Mouse (Mus musculus) midbrain, embryonic 14.5 days (tissue): ENCODE results near the gene Ap1b1. TPM values are rescaled to one million over a fixed set of nuclear protein-coding genes. Genes with fewer than 3 reads are reported as not detected.

ENCODE experiments used
- ATAC-seq: fragments of 200-750 bp; cut with Nextera tagmentation; 2 replicates; pipeline ENCODE4 v1.8.0; 2017; ENCODE audit warnings: moderate number of reproducible peaks, moderate library complexity; ENCODE audit not compliant: low FRiP score, low TSS enrichment
- DNase-seq: peaks from one replicate; pipeline ENCODE4 v3.0.0-alpha.2; 2015
- H3K27ac ChIP-seq: fragments of 300-500 bp; sonication (generic); replicated peaks from 2 replicates; pipeline ENCODE4 v1.5.1; 2014; ENCODE audit warnings: mild to moderate bottlenecking, low read depth, low read length, moderate library complexity
- H3K27me3 ChIP-seq: fragments of 300-500 bp; sonication (generic); 2 replicates; pipeline ENCODE4 v1.6.1; 2014; ENCODE audit warnings: low read length, control low read depth, mixed read lengths; ENCODE audit not compliant: control insufficient read depth, insufficient read depth
- H3K36me3 ChIP-seq: fragments of 300-500 bp; sonication (generic); 2 replicates; pipeline ENCODE4 v1.6.1; 2014; ENCODE audit warnings: low read length, control low read depth; ENCODE audit not compliant: control insufficient read depth, insufficient read depth
- H3K4me1 ChIP-seq: fragments of 300-500 bp; sonication (generic); 2 replicates; pipeline ENCODE4 v1.6.1; 2014; ENCODE audit warnings: mild to moderate bottlenecking, antibody characterized with exemption, low read length, control low read depth; ENCODE audit not compliant: control insufficient read depth, insufficient read depth
- H3K4me2 ChIP-seq: fragments of 300-500 bp; sonication (generic); 2 replicates; pipeline ENCODE4 v1.6.1; 2014; ENCODE audit warnings: mild to moderate bottlenecking, low read length, moderate library complexity
- H3K4me3 ChIP-seq: fragments of 300-500 bp; sonication (generic); replicated peaks from 2 replicates; pipeline ENCODE4 v1.5.1; 2014; ENCODE audit warnings: low read depth, low read length
- H3K9ac ChIP-seq: fragments of 300-500 bp; sonication (generic); replicated peaks from 2 replicates; pipeline ENCODE4 v1.6.1; 2014; ENCODE audit warnings: mild to moderate bottlenecking, low read length, moderate library complexity
- H3K9me3 ChIP-seq: fragments of 300-500 bp; sonication (generic); 2 replicates; pipeline ENCODE4 v1.6.1; 2016; ENCODE audit warnings: low read length, control low read depth, mixed read lengths; ENCODE audit not compliant: control insufficient read depth
- WGBS: fragments of 180-500 bp; shearing (Covaris S2); extraction: QIAGEN DNeasy Blood & Tissue Kit; methylation state at CpG from one replicate; pipeline ENCODE4 v1.1.7; 2014; 5-methylcytosine and 5-hydroxymethylcytosine counted together
- polyA plus RNA-seq: library from polyadenylated mRNA; unstranded; fragments of >200 nt; fragmentation: Nextera tagmentation; extraction: Ambion mirVana; gene quantifications from 2 replicates; pipeline ENCODE4 v1.2.1, GENCODE M21; 2014

Gene Ap1b1
- polyA plus RNA-seq, 1 experiment from 2014 or later, result 96.5 TPM

GRCm38 (mm10) chr11:4963099-4963808 is 23.4 kb upstream of the Ap1b1 start:
- H3K27ac ChIP-seq, result no peak overlapping the region
- H3K9ac ChIP-seq, result no peak overlapping the region
- no peaks in the 10 kb centered on the region for H3K9me3 ChIP-seq
- H3K36me3 ChIP-seq, result no peaks in the 10 kb centered on the region
- no peak overlapping the region for H3K4me3 ChIP-seq
- H3K4me2 ChIP-seq, result no peak overlapping the region
- ATAC-seq (no peak), DNase-seq (no peak)
- no peaks in the 10 kb centered on the region for H3K27me3 ChIP-seq
- no peaks in the 10 kb centered on the region for H3K4me1 ChIP-seq
- 56% methylated on average over 6 of the region's 6 CpGs for WGBS

- no peaks in the 10 kb centered on the region for H3K27me3 ChIP-seq
- ATAC-seq (no peak), DNase-seq (no peak)
- H3K9me3 ChIP-seq, result no peaks in the 10 kb centered on the region
- no peak overlapping the region for H3K9ac ChIP-seq
- H3K4me1 ChIP-seq, result no peaks in the 10 kb centered on the region
- no peak overlapping the region for H3K4me3 ChIP-seq
- no peak overlapping the region for H3K4me2 ChIP-seq
- H3K36me3 ChIP-seq, result no peaks in the 10 kb centered on the region
- 41% methylated on average over 2 of the region's 2 CpGs for WGBS
- no peak overlapping the region for H3K27ac ChIP-seq
These were observed 20.3 kb upstream of the Ap1b1 start for GRCm38 (mm10) chr11:4966325-4966724.

- no peaks in the 10 kb centered on the region for H3K36me3 ChIP-seq
- ATAC-seq (no peak), DNase-seq (no peak)
- 62% methylated on average over 5 of the region's 5 CpGs for WGBS
- H3K27ac ChIP-seq, result no peak overlapping the region
- no peak overlapping the region for H3K4me2 ChIP-seq
- no peak overlapping the region for H3K4me3 ChIP-seq
- no peak overlapping the region for H3K9ac ChIP-seq
- H3K27me3 ChIP-seq, result no peaks in the 10 kb centered on the region
- no peaks in the 10 kb centered on the region for H3K4me1 ChIP-seq
- no peaks in the 10 kb centered on the region for H3K9me3 ChIP-seq
These were observed 19.7 kb upstream of the Ap1b1 start for GRCm38 (mm10) chr11:4966888-4967287.

GRCm38 (mm10) chr11:4967549-4967948 is 19.1 kb upstream of the Ap1b1 start:
- Histone ChIP-seq H3K4me2 (no peak overlapping the region), H3K9me3 (no peaks in the 10 kb centered on the region), H3K36me3 (no peaks in the 10 kb centered on the region), H3K9ac (no peak overlapping the region), H3K27ac (no peak overlapping the region), H3K4me3 (no peak overlapping the region), H3K4me1 (no peaks in the 10 kb centered on the region), H3K27me3 (no peaks in the 10 kb centered on the region)
- 57% methylated on average over 2 of the region's 2 CpGs for WGBS
- DNase-seq (no peak), ATAC-seq (no peak)

GRCm38 (mm10) chr11:4968376-4968775 is 18.2 kb upstream of the Ap1b1 start:
- no peak overlapping the region for H3K4me2 ChIP-seq
- no peak overlapping the region for H3K4me3 ChIP-seq
- WGBS, result 87% methylated on average over 10 of the region's 10 CpGs
- no peaks in the 10 kb centered on the region for H3K9me3 ChIP-seq
- H3K4me1 ChIP-seq, result no peaks in the 10 kb centered on the region
- H3K36me3 ChIP-seq, result no peaks in the 10 kb centered on the region
- DNase-seq (no peak), ATAC-seq (no peak)
- no peaks in the 10 kb centered on the region for H3K27me3 ChIP-seq
- H3K9ac ChIP-seq, result no peak overlapping the region; the same call in 1 of the 2 replicates
- H3K27ac ChIP-seq, result no peak overlapping the region

- H3K27ac ChIP-seq, result no peak overlapping the region
- WGBS, result 60% methylated on average over 13 of the region's 13 CpGs
- no peaks in the 10 kb centered on the region for H3K9me3 ChIP-seq
- no peak overlapping the region for H3K4me3 ChIP-seq
- no peaks in the 10 kb centered on the region for H3K4me1 ChIP-seq
- DNase-seq (peak; percentile 82), ATAC-seq (no peak)
- H3K27me3 ChIP-seq, result no peaks in the 10 kb centered on the region
- H3K4me2 ChIP-seq, result no peak overlapping the region
- H3K9ac ChIP-seq, result no peak overlapping the region
- H3K36me3 ChIP-seq, result no peaks in the 10 kb centered on the region
These were observed 13.4 kb upstream of the Ap1b1 start for GRCm38 (mm10) chr11:4972967-4973870.

- 94% methylated on average over 2 of the region's 2 CpGs for WGBS
These were observed 12.8 kb upstream of the Ap1b1 start for GRCm38 (mm10) chr11:4973871-4974256.

GRCm38 (mm10) chr11:4974376-4975122 is 12.1 kb upstream of the Ap1b1 start:
- Histone ChIP-seq H3K9ac (no peak overlapping the region), H3K4me3 (no peak overlapping the region), H3K4me1 (no peaks in the 10 kb centered on the region), H3K9me3 (no peaks in the 10 kb centered on the region), H3K27me3 (no peaks in the 10 kb centered on the region), H3K27ac (no peak overlapping the region), H3K4me2 (no peak overlapping the region), H3K36me3 (no peaks in the 10 kb centered on the region)
- ATAC-seq (no peak), DNase-seq (no peak)
- 86% methylated on average over 11 of the region's 11 CpGs for WGBS

More at GRCm38 (mm10) chr11:4973871-4974256, 12.8 kb upstream of the Ap1b1 start:
- Histone ChIP-seq H3K27me3 (no peaks in the 10 kb centered on the region), H3K9me3 (no peaks in the 10 kb centered on the region), H3K9ac (no peak overlapping the region), H3K27ac (no peak overlapping the region), H3K36me3 (no peaks in the 10 kb centered on the region), H3K4me1 (no peaks in the 10 kb centered on the region), H3K4me2 (no peak overlapping the region), H3K4me3 (no peak overlapping the region)
- ATAC-seq (no peak), DNase-seq (no peak)
